Mouse (Mus musculus) stomach, postnatal 0 days (tissue): Measurements from ENCODE around the gene Aldh2.

Experiments
- CTCF ChIP-seq: IDR thresholded peaks from 2 replicates; pipeline ENCODE4 v1.5.1; 2016; ENCODE audit warnings: antibody characterized with exemption, low read depth, mild to moderate bottlenecking, moderate library complexity
- EP300 ChIP-seq: optimal IDR thresholded peaks from 2 replicates; pipeline ENCODE3; 2016; ENCODE audit warnings: antibody characterized with exemption

DNA sequence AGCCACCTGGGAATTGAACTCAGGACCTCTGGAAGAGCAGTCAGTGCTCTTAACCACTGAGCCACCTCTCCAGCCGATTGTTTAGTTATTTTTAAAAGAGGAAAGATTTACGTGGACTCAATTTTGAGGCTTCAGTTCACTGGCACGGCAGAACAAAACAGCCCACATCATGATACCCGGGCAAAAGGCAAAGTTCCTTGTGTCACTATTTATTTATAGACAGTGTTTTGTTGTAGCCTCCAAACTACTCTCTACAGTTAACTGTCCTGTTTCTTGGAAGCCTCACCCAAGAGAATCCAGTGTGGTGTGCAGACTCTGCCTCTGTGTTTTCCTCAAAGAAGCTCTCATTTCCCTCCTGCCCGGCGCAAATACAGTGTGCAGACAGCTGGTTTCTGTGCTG is 18.4 kb upstream of the Aldh2 start:
- TF ChIP-seq CTCF: no peak
- TF ChIP-seq EP300: no peak
